In genomic region chr14:67602960-67603359, GRCm38 (mm10) we compare ENCODE assay signal across 13 mouse cellular contexts.
A peak's percentile ranks its signal among the peaks of the same experiment; 100 is the strongest.
DNase-seq lines count a peak whose midpoint lies in the region.
"Had no signal": no experiment of that assay in that cellular context is flagged by ENCODE, and none has a peak within 500 bp of the region (broad histone marks: within the 10 kb centered on the region; RNA-seq: fewer than 3 reads in every experiment).

No protein-coding gene starts in this region.

- DNase-seq in gastrocnemius, adult 18-20 months (ENCODE audit: low spot score): peak; percentile 11
- DNase-seq in gastrocnemius, postnatal 10 days: no peak
- DNase-seq in 3T3-L1 (ENCODE audit: low read depth, low spot score): peak; percentile 51
- peak; percentile 81 for DNase-seq in gonadal fat pad, adult 2 months (ENCODE audit: low read depth)
- DNase-seq in lung, postnatal 25 days (ENCODE audit: low spot score): peak; percentile 73
- DNase-seq in cerebellum, postnatal 10 days: no peak
- DNase-seq in frontal cortex, postnatal 14 days (ENCODE audit: low spot score in 2 of 2): no peak
- DNase-seq: cerebellum, adult 9-11 months; heart, postnatal 36 days; kidney, adult 9 months; kidney, postnatal 36 days; right cerebral cortex, adult 18-20 months; thymus, postnatal 14 days had no signal

Comparison
In these comparisons a context has a peak if more than half of its experiments do, and no peak if none do; other contexts are left out.
1. DNase-seq: peak in gastrocnemius, adult 18-20 months (single experiment), 3T3-L1 (single experiment), gonadal fat pad, adult 2 months (single experiment) and lung, postnatal 25 days (single experiment); none in gastrocnemius, postnatal 10 days (single experiment), cerebellum, postnatal 10 days (0 of 2) and frontal cortex, postnatal 14 days (0 of 2).